Mouse (Mus musculus) gastrocnemius, adult 8-10 months (tissue): Measurements from ENCODE around the gene Ramp2. TPM values are rescaled to one million over a fixed set of nuclear protein-coding genes. Genes with fewer than 3 reads are reported as not detected.

ENCODE experiments used
- DNase-seq, 2 experiments: peaks; one replicate each; pipeline ENCODE4 v3.0.0; 2022; ENCODE audit warnings: low spot score in 2 of 2
- total RNA-seq, 4 experiments: library from RNA; stranded (reverse); gene quantifications; 2 replicates each; pipeline ENCODE4 v1.2.4; 2022

Ramp2 gene
- total RNA-seq, 4 experiments from 2014 or later: 19.3 to 28.6 (median 25.4) TPM

GRCm38 (mm10) chr11:101265906-101266305, 20.1 kb downstream of the Ramp2 start:
- no peak for DNase-seq

DNA sequence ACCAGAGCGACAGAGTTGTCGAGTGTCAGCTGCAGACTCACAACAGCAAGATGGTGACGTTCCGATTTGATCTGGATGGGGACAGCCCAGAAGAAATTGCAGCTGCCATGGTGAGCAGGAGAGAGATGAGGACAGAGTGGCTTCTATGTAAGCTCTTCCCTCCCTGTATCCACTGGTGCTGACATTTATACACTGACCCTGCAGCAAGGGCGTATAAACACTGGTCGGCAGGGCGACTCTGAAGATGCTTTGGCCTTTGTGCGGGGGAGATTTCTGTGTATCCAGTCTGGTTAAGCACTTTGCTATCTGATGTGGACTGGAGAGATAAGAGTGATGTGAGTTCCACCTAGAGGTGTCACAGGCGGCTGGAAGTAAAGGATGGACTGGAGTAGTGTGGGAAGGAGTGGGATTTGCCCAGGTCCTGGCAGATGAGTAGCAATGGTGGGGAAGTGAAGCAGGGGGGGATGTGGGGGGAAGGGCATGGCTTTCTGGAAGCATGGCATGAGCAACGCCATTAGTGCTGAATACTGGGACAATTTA, 23.8 kb downstream of the Ramp2 start:
- no peak for DNase-seq

- DNase-seq: no peak
Measured at GRCm38 (mm10) chr11:101272446-101272845, 26.6 kb downstream of the Ramp2 start.

DNA sequence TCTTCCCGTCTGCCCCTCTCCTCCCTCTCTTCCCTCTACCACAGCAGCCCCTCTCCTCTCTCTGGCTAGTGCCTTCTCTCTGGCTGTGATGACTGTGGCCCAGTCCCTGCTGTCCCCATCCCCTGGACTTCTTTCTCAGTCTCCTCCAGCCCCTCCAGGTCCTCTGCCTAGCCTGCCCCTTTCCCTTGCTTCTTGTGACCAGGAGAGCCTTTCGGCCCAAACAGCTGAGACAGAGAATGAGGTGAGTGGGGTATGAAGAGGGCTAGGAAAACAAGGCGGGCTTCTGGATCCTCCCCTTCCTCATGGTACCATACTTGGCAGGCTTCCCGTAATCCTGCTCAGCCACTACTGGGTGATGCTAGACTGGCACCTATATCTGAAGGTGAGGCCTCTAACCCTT, 29.5 kb downstream of the Ramp2 start:
- no peak for DNase-seq

GRCm38 (mm10) chr11:101276319-101277070, 30.7 kb downstream of the Ramp2 start:
- DNase-seq: no peak

DNA sequence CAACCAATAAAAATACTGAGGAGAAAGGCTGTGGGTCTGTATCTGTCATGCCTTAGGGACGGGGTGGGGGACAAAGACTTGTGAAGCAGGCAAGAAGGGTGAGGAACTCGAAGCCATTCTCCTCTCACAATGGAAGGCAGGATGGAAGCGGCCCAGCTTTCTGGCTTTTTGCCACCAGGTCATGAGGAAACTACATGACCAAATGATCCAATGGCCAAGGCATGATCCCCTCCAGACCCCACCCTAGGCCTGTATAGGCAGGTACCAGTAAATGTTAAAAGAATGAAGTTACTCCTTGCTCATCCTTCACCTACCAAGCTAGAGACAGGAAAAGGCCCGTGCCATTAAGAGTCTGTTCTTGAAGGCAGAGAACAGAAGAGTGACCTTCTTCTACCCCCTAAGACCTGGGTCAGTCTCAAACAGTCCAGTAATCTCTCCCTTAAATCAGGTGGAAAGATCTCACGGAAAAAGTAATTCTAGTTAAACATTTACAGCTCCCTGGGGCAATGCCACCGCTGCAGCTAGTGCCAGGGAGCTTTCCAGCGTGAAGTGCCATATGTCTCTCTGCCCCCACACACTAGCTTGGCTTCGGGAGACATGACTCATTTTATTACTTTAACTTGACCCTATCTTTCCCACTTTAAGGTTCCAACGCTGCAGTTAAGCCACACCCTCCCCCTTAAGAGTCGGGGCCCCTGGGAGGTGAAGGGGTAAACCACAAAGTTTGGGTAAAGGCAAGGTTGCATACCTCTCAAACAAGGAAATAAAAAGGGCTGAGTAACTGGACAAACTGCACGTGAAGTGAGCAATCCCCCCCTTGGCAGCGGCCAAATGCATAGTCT, 31.8 kb downstream of the Ramp2 start:
- no peak for DNase-seq

DNA sequence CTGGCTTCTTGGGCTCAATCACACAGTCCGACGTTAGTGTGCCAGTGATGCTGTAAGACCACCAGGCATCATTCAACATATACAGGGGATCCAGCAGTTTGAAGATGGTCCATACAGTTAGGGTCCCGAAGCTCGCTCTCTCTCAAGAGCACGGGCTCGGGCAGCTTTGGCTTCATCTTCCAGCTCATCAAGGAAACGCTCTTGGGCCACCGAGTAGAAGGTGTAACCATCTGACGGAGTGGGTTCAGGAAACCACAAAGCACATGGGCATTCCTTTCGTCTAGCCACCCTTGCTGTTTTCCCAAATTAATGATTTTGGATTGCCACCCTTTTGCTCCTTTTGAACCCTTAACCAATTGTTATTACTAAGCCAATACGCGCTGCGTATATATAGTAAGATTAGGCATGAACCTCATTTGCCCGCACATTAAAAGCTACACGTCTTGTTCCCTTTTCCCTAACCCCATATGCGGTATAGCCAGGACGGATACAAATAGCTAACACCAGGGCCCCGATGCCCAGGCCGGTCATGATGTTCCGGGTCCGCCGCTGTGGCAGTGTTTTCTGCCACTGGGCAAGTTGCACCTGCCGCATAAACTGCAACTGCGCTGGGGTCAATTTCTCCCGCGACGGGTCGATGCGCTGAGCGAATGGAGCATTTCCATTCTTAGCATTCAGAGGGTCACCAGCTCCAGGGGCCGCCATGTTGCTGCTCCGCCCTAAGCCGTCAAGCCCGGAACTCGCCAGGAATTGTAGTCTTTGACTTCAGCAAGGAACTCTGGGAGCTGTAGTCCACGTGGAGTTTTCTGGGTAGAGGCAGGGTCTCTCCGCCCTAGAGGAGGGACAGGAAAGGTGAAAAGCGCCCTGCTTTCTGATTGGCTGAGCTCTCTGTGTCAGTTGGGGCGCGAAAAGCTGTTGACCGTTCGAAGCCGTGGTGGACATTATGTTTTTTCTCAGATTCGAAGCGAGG, 32.7 kb downstream of the Ramp2 start, which contains the start of the genes Cntd1 and Coa3:
TSS of gene Cntd1 (plus strand) at position 790 of the 970 bp plus-strand sequence.
TSS of gene Coa3 (minus strand) at position 892 of the 970 bp plus-strand sequence.
- peak; percentile 49 to 67 for DNase-seq

- DNase-seq: no peak
Measured at GRCm38 (mm10) chr11:101279193-101279569, 33.4 kb downstream of the Ramp2 start.

DNA sequence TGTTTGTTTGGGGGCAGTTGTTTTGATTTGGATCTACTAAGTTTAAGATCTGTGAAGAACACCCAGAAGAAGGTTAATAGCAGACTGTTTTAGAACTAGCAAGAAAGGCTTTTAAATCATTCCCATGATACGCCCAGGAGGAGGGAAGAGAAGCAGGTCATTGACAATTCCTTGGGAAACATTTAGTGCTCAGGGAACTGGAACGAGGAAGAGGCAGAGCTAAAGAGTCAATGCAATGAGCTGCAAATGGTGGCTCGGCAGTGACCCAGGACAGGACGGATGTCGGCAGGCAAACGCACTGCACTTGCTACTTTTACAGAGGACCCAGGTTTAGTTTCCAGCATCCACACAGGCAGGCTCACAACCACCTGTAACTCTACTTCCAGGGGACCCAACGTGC, 35.0 kb downstream of the Ramp2 start:
- no peak for DNase-seq

- DNase-seq: no peak
Measured at GRCm38 (mm10) chr11:101282896-101283295, 37.1 kb downstream of the Ramp2 start.

- no peak for DNase-seq
Measured at GRCm38 (mm10) chr11:101283805-101284204, 38.0 kb downstream of the Ramp2 start.

DNA sequence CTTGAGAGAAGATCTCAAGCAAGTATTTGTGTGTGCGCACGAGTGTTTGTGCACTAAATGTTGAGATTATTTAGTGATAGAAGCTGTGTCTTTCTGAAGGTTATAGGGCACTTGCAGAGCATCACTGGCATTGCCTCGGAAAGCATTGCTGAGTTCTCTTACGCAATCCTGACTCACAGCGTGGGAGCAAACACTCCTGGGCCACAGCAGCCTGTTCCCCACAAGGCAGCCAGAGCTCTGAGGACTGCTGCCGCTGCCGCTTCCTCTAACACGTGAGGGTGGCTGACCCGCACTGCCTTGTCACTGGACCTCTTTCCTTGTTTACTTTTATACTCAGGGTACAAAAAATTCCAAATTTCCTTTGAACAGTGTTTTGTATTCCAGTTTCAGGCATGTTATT, 41.5 kb downstream of the Ramp2 start:
- no peak for DNase-seq

GRCm38 (mm10) chr11:101291231-101291630, 45.4 kb downstream of the Ramp2 start:
- no peak for DNase-seq

DNA sequence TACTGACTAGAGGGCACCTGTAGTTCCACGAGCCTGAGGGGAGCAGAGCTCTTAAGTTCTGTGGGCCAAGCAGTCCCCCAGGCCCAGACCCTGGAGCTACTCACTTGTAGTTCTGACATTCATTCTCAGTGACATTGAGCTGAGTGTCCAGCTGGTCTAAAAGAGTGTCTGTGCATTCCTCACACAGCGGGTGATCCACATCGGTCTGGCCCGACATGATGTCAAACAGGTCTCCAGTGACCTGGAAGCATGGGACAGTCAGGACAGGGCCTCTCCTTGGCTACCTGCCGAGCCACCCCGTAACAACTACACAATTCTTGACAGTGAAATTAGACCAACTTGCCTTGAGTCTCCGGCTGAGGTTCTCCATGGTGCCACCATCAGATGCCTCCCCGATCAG, 49.4 kb downstream of the Ramp2 start:
- no peak for DNase-seq

- no peak for DNase-seq
Measured at GRCm38 (mm10) chr11:101300881-101301280, 55.1 kb downstream of the Ramp2 start.

DNA sequence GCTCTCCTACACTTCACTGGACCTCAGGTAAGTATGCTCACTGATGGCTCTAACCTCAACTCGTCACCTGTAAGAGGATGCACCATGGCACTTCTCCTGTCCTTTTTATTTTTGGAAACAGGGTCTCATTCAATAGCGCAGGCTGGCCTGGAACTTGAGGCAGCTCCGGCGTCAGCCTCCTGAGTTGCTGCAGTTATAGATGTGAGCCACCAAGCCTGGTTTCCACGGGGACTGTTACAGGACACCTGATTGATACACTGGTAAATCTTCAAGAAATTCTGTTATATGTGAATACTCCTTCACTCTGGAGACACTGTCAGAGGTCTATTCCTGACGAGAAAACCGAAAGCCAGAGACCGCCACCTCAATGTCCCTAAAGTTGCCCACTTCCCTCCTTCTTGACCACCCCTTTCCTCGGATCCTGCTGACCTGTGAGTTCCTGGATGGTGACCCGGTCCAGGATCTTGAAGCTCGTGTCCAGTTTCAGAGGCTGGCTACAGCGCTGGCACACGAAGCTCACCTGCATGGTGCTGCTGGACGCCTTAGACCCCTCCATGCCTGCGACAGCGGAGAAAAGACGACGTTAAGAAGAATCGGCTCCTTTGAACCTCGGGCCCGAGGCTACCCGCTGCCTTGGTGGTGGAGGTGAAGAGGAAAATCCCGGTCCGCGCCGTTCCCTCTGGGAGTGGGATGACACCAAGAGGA, 55.6 kb downstream of the Ramp2 start:
- no peak for DNase-seq

GRCm38 (mm10) chr11:101302004-101302798, 56.4 kb downstream of the Ramp2 start, which contains the start of gene Becn1:
Gene Becn1 (minus strand): TSS chr11:101302286.
- peak; percentile 92 for DNase-seq

- no peak for DNase-seq
Measured at GRCm38 (mm10) chr11:101307744-101308143, 61.9 kb downstream of the Ramp2 start.
